Mouse (Mus musculus): Measurements from ENCODE around the gene Hoxc12. TPM values are rescaled to one million over a fixed set of nuclear protein-coding genes. Genes with fewer than 3 reads are reported as not detected.

Hoxc12 gene
- total RNA-seq, 2 experiments from 2014 or later, result not detected

GRCm38 (mm10) chr15:102945185-102946077, 8.9 kb downstream of the Hoxc12 start:
- Histone ChIP-seq H3K27ac (no peak overlapping the region), H3K4me3 (no peak overlapping the region)
- DNase-seq (ENCODE audit: low spot score in 2 of 2), result no peak
- TF ChIP-seq CTCF (conservative IDR thresholded peaks at IDR 0.05), result no peak

- no peak overlapping the region for H3K4me3 ChIP-seq
- no peak for DNase-seq (ENCODE audit: low spot score in 2 of 2)
- H3K27ac ChIP-seq, result no peak overlapping the region
- no peak for TF ChIP-seq CTCF (conservative IDR thresholded peaks at IDR 0.05)
Measured at GRCm38 (mm10) chr15:102947276-102947675, 10.7 kb downstream of the Hoxc12 start.

- no peak for DNase-seq (ENCODE audit: low spot score in 2 of 2)
- H3K4me3 ChIP-seq, result no peak overlapping the region
- TF ChIP-seq CTCF (conservative IDR thresholded peaks at IDR 0.05), result no peak
- H3K27ac ChIP-seq, result no peak overlapping the region
Measured at GRCm38 (mm10) chr15:102948842-102949241, 12.3 kb downstream of the Hoxc12 start.

GRCm38 (mm10) chr15:102949696-102950095, 13.1 kb downstream of the Hoxc12 start:
- no peak overlapping the region for H3K4me3 ChIP-seq
- DNase-seq (ENCODE audit: low spot score in 2 of 2), result no peak
- H3K27ac ChIP-seq, result no peak overlapping the region
- no peak for TF ChIP-seq CTCF (conservative IDR thresholded peaks at IDR 0.05)

- no peak for TF ChIP-seq CTCF (conservative IDR thresholded peaks at IDR 0.05)
- Histone ChIP-seq H3K4me3 (no peak overlapping the region), H3K27ac (no peak overlapping the region)
- DNase-seq (ENCODE audit: low spot score in 2 of 2), result no peak
Measured at GRCm38 (mm10) chr15:102950877-102951276, 14.3 kb downstream of the Hoxc12 start.

GRCm38 (mm10) chr15:102953561-102953960, 17.0 kb downstream of the Hoxc12 start:
- no peak for DNase-seq (ENCODE audit: low spot score in 2 of 2)
- no peak overlapping the region for H3K27ac ChIP-seq
- H3K4me3 ChIP-seq, result no peak overlapping the region
- TF ChIP-seq CTCF (conservative IDR thresholded peaks at IDR 0.05), result no peak

- Histone ChIP-seq H3K27ac (no peak within 1 kb of the TSS), H3K4me3 (no peak within 1 kb of the TSS)
- no peak for TF ChIP-seq CTCF (conservative IDR thresholded peaks at IDR 0.05)
- no peak for DNase-seq (ENCODE audit: low spot score in 2 of 2)
Measured at GRCm38 (mm10) chr15:102954192-102955006, 17.8 kb downstream of the Hoxc12 start, which contains the start of gene Hoxc11. TSS of gene Hoxc11 (plus strand) at chr15:102954427.

- no peak for DNase-seq (ENCODE audit: low spot score in 2 of 2)
- no peak for TF ChIP-seq CTCF (conservative IDR thresholded peaks at IDR 0.05)
- Histone ChIP-seq H3K27ac (no peak overlapping the region), H3K4me3 (no peak overlapping the region)
Measured at GRCm38 (mm10) chr15:102955007-102955382, 18.4 kb downstream of the Hoxc12 start.

GRCm38 (mm10) chr15:102955833-102956640, 19.5 kb downstream of the Hoxc12 start:
- no peak for DNase-seq (ENCODE audit: low spot score in 2 of 2)
- H3K27ac ChIP-seq, result no peak overlapping the region
- TF ChIP-seq CTCF (conservative IDR thresholded peaks at IDR 0.05), result no peak
- H3K4me3 ChIP-seq, result no peak overlapping the region

- no peak for DNase-seq (ENCODE audit: low spot score in 2 of 2)
- Histone ChIP-seq H3K27ac (no peak overlapping the region), H3K4me3 (no peak overlapping the region)
- TF ChIP-seq CTCF (conservative IDR thresholded peaks at IDR 0.05), result no peak
Measured at GRCm38 (mm10) chr15:102956906-102957305, 20.3 kb downstream of the Hoxc12 start.

- Histone ChIP-seq H3K4me3 (no peak overlapping the region), H3K27ac (no peak overlapping the region)
- no peak for TF ChIP-seq CTCF (conservative IDR thresholded peaks at IDR 0.05)
- DNase-seq (ENCODE audit: low spot score in 2 of 2), result no peak
Measured at GRCm38 (mm10) chr15:102959663-102960191, 23.2 kb downstream of the Hoxc12 start.

- TF ChIP-seq CTCF (conservative IDR thresholded peaks at IDR 0.05), result no peak
- no peak overlapping the region for H3K27ac ChIP-seq
- no peak for DNase-seq (ENCODE audit: low spot score in 2 of 2)
- no peak overlapping the region for H3K4me3 ChIP-seq
Measured at GRCm38 (mm10) chr15:102961728-102962127, 25.2 kb downstream of the Hoxc12 start.

All from layer of hippocampus, adult 2 months (tissue).